Mouse (Mus musculus): Measurements from ENCODE around the gene Rrnad1.

- TF ChIP-seq CTCF (conservative IDR thresholded peaks at IDR 0.05; ENCODE audit: insufficient read depth, insufficient read length, low read depth, low read length) (no peak), POLR2A (IDR thresholded peaks at IDR 0.05; ENCODE audit: low read depth, low read length) (no peak)
These were observed 21.1 kb downstream of the Rrnad1 start for GRCm38 (mm10) chr3:87909381-87909780.
